Mouse (Mus musculus) liver, adult 2 months (tissue): ENCODE results near the gene Htr1b. TPM values are rescaled to one million over a fixed set of nuclear protein-coding genes. Genes with fewer than 3 reads are reported as not detected.
A peak's percentile ranks its signal among the peaks of the same experiment; 100 is the strongest.

Experiments
- DNase-seq: peaks from one replicate; pipeline ENCODE4 v3.0.0-alpha.2; 2011; ENCODE audit warnings: low read depth, low spot score; ENCODE audit errors: extremely low read depth
- H3K27ac ChIP-seq: fragments of 200-500 bp; replicated peaks from 2 replicates; pipeline ENCODE4 v1.5.1; 2012; ENCODE audit warnings: low read depth, mild to moderate bottlenecking, control low read depth, inconsistent platforms, low read length; ENCODE audit not compliant: insufficient read depth
- H3K27me3 ChIP-seq: fragments of 200-500 bp; 2 replicates; pipeline ENCODE4 v1.6.1; 2012; ENCODE audit warnings: mild to moderate bottlenecking, moderate library complexity, low read length, inconsistent platforms; ENCODE audit not compliant: control insufficient read depth, insufficient read depth
- H3K36me3 ChIP-seq: fragments of 200-500 bp; 2 replicates; pipeline ENCODE4 v1.6.1; 2012; ENCODE audit warnings: low read length, inconsistent platforms; ENCODE audit not compliant: control insufficient read depth, insufficient read depth
- H3K4me1 ChIP-seq: fragments of 200-500 bp; 2 replicates; pipeline ENCODE4 v1.6.1; 2011; ENCODE audit warnings: low read length; ENCODE audit not compliant: control insufficient read depth, insufficient read depth
- H3K4me3 ChIP-seq: fragments of 200-500 bp; 2 replicates; pipeline ENCODE4 v1.5.1; 2011; ENCODE audit warnings: low read depth, mild to moderate bottlenecking, control low read depth, low read length, moderate library complexity; ENCODE audit not compliant: insufficient read depth
- H3K79me2 ChIP-seq: fragments of 200-500 bp; 2 replicates; pipeline ENCODE4 v1.6.1; 2012; ENCODE audit warnings: inconsistent platforms, mild to moderate bottlenecking, low read length, moderate library complexity; ENCODE audit not compliant: control insufficient read depth, insufficient read depth
- H3K9ac ChIP-seq: fragments of 200-500 bp; 2 replicates; pipeline ENCODE4 v1.6.1; 2012; ENCODE audit warnings: low read depth, mild to moderate bottlenecking, control low read depth, inconsistent platforms, low read length
- CTCF ChIP-seq: fragments of 200-500 bp; IDR thresholded peaks from 2 replicates; pipeline ENCODE4 v1.5.1; 2011; ENCODE audit warnings: low read depth, low read length, control low read depth
- POLR2A ChIP-seq: fragments of 200-500 bp; IDR thresholded peaks from 2 replicates; pipeline ENCODE4 v1.6.1; 2011; ENCODE audit warnings: low read length, control low read depth; ENCODE audit not compliant: insufficient read depth; ENCODE audit errors: extremely low read depth
- WGBS: fragments of 180-500 bp; shearing (Covaris S2); methylation state at CpG from one replicate; pipeline ENCODE4 v1.1.7; 2018; 5-methylcytosine and 5-hydroxymethylcytosine counted together
- polyA plus RNA-seq: library from polyadenylated mRNA; depleted of rRNA; stranded (reverse); fragments of >200 nt; gene quantifications from 2 replicates; pipeline ENCODE4 v1.2.3, GENCODE M21; 2012; rRNA removed
- total RNA-seq: library from RNA; depleted of rRNA; stranded (reverse); fragments of >200 nt; gene quantifications from 2 replicates; pipeline ENCODE4 v1.2.3, GENCODE M21; 2014; rRNA removed

Gene Htr1b
- total and polyA plus RNA-seq, 2 experiments = not detected

DNA sequence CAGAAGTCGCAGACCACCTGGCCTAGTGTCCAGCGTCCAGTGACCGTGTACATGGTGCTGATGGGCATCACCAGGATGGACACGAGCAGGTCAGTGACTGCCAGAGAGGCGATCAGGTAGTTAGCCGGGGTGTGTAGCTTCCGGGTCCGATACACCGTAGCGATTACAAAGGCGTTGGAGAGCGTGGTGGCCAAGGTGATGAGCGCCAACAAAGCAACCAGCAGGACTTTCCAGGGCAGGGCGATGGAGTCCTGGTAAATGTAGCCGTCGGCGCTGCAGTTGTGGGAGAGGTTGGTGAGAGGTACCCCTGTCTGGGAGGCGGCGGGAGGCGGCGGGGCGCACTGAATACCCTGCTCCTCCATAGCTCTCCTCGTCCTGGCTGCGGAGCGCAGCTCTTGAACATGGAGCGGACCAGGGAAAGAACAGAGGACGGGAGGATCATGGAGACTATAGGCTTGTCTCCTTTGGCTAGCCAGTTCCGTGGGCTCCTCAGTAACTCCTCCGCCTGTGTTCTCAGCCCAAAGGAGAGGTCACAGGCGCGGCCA lies 1.4 kb downstream of the Htr1b start:
- peaks cover 16% of the 10 kb centered on the region; the same call in 1 of the 2 replicates for H3K27me3 ChIP-seq
- no peak overlapping the region for H3K9ac ChIP-seq

DNA sequence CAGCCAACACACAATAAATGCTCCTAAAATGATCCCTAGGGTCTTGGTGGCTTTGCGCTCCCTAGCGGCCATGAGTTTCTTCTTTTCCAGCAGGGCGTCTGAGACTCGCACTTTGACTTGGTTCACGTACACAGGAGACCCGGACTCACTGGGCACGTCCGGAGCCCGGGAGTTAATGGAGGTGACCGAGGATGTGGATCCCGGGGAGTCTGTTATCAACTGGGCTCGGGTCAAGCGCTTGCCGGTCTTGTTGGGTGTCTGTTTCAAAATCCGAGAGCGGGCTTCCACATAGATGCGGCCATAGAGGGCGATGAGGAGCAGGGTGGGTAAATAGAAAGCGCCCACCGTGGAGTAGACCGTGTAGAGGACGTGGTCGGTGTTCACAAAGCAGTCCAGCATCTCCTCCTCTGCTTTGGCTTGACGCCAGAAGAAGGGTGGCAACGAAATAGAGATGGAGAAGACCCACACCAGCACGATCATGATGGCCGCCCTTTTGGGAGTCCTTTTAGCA lies 2.0 kb downstream of the Htr1b start:
- Histone ChIP-seq H3K27me3 (peaks cover 16% of the 10 kb centered on the region; the same call in 1 of the 2 replicates), H3K36me3 (no peaks in the 10 kb centered on the region), H3K79me2 (no peaks in the 10 kb centered on the region), H3K4me1 (no peaks in the 10 kb centered on the region), H3K27ac (no peak overlapping the region), H3K9ac (no peak overlapping the region), H3K4me3 (no peak overlapping the region)
- TF ChIP-seq POLR2A (no peak), CTCF (no peak)
- WGBS = 5% methylated on average over 27 of the region's 27 CpGs
- DNase-seq = no peak

More for the DNA sequence above, 1.4 kb downstream of the Htr1b start:
- no peaks in the 10 kb centered on the region for H3K79me2 ChIP-seq
- under 1% methylated on average over 31 of the region's 31 CpGs for WGBS
- H3K4me1 ChIP-seq = no peaks in the 10 kb centered on the region
- no peak for DNase-seq
- no peaks in the 10 kb centered on the region for H3K36me3 ChIP-seq
- TF ChIP-seq POLR2A (no peak), CTCF (no peak)
- H3K27ac ChIP-seq = no peak overlapping the region
- no peak overlapping the region for H3K4me3 ChIP-seq

DNA sequence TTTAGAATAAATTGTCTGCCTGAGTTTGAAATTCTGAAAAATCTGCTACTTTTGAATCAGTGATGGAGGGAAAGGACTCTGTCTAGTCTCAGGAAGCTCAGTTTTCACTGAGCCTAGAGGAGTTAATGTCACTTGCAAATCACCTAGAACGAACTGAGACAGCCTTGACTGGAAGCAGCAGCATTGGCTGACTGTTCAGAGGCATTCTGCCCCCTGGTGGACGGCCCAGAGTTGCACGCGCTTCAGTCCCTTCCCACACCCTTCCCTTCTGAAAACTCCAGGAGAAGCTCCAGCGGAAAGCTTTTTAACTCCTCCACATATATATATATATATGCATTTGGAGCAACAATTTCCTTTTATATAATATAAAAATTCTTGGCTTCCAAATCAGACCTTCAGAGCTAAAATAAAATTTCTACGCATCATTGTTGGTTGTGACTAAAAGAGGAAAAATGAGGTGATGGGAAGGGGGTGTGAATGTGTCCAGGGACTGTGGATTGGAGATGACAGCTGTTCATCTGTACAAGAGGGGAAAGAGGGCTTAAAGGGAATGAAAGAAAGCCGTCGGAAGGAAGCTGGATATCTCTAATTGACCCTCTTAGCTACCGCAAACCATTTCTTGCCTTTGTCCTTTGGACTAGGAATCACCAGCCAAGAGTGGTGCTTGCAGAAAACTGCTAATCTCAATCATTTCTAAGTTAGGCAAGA lies 6.6 kb downstream of the Htr1b start:
- WGBS = 31% methylated on average over 9 of the region's 9 CpGs
- DNase-seq = peak; percentile 14
- no peaks in the 10 kb centered on the region for H3K36me3 ChIP-seq
- peaks cover 7% of the 10 kb centered on the region; the same call in 1 of the 2 replicates for H3K27me3 ChIP-seq
- H3K9ac ChIP-seq = no peak overlapping the region
- H3K27ac ChIP-seq = no peak overlapping the region
- H3K79me2 ChIP-seq = no peaks in the 10 kb centered on the region
- no peaks in the 10 kb centered on the region for H3K4me1 ChIP-seq
- no peak overlapping the region for H3K4me3 ChIP-seq
- TF ChIP-seq POLR2A = no peak
- TF ChIP-seq CTCF = peak; percentile 87

DNA sequence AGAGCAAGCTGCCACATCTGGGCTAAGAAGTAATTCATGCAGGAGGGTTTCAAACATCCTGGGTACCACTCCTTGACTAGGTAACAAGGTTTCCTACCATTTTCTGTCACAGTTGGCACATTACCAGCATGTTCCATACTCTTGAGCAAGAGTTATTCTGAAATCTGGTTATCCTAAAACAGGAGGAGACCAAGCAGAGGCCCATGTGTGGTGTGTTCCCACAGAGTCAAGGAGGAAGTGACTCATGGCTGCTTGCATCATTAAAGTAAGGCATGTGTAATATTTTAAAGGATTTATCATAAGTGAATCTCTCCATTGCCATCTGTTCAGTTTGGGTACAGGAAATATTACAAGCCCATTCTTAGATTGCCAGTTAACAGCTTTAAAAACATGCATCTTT lies 7.7 kb downstream of the Htr1b start:
- DNase-seq = no peak
- Histone ChIP-seq H3K27ac (no peak overlapping the region), H3K79me2 (no peaks in the 10 kb centered on the region), H3K27me3 (no peaks in the 10 kb centered on the region), H3K36me3 (no peaks in the 10 kb centered on the region), H3K4me1 (no peaks in the 10 kb centered on the region), H3K4me3 (no peak overlapping the region), H3K9ac (no peak overlapping the region)
- no peak for TF ChIP-seq POLR2A
- no peak for TF ChIP-seq CTCF

DNA sequence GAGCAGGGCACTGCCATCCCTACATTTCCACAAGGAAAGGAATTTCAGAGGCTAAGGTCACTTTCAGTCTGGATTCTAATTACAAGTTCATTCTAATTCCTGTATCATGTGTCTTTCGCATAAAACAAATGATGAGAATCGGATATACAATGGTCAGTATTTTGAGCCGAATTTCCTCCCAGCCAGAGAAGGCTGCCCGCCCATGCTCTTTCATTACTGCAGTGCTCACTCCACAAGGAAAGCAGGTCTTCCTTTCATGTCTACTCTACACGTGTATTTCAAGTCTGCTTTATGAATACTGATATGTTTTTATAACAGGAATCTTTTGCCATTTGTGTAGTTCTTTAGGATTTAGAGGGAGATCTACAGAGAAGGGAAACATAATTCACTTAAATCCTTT lies 10.8 kb downstream of the Htr1b start:
- DNase-seq = no peak
- 63% methylated on average over 5 of the region's 5 CpGs for WGBS
- H3K27me3 ChIP-seq = no peaks in the 10 kb centered on the region
- H3K79me2 ChIP-seq = no peaks in the 10 kb centered on the region
- no peak for TF ChIP-seq CTCF
- TF ChIP-seq POLR2A = no peak
- H3K27ac ChIP-seq = no peak overlapping the region
- no peak overlapping the region for H3K9ac ChIP-seq
- no peaks in the 10 kb centered on the region for H3K36me3 ChIP-seq
- no peaks in the 10 kb centered on the region for H3K4me1 ChIP-seq
- no peak overlapping the region for H3K4me3 ChIP-seq

DNA sequence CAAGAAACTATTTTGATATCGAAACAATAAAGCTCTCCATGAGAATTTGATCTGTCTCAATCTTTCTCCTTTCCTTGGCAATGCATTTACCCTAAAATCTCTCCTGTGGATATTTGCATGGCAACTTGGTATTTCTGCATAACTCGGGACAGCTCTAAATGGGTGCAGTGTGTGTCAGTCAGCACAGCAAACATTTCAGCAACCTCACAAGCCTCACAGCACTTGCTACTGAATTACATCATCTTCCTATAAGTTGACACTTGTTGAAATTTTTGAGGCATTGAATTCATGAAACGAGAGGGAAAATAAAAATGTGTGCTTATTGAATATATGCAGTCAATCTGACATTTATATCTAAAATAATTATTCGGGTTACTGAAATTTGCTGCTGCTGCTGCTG lies 22.6 kb downstream of the Htr1b start:
- no peak overlapping the region for H3K4me3 ChIP-seq
- no peaks in the 10 kb centered on the region for H3K4me1 ChIP-seq
- H3K27me3 ChIP-seq = no peaks in the 10 kb centered on the region
- no peaks in the 10 kb centered on the region for H3K36me3 ChIP-seq
- H3K9ac ChIP-seq = no peak overlapping the region
- H3K27ac ChIP-seq = no peak overlapping the region
- DNase-seq = no peak
- H3K79me2 ChIP-seq = no peaks in the 10 kb centered on the region
- 66% methylated on average over 4 of the region's 4 CpGs for WGBS
- no peak for TF ChIP-seq POLR2A
- TF ChIP-seq CTCF = no peak

Other genes starting within 250 kb of the Htr1b start
- gene Mei4, start 229.8 kb upstream of the Htr1b start, total RNA-seq = not detected in 2 replicates
- gene Mei4, start 229.8 kb upstream of the Htr1b start, polyA plus RNA-seq = not detected in 2 replicates